Mouse (Mus musculus): Measurements from ENCODE around the gene Ptrh2.
"Not testable (repeated sequence)": the region's sequence is repeated elsewhere in the genome, so short reads cannot be mapped to it uniquely, and the experiment has no call there.

The Ptrh2 gene

GRCm38 (mm10) chr11:86734241-86734939 is 50.6 kb downstream of the Ptrh2 start:
- DNase-seq = no peak

- DNase-seq = no peak
These were observed 51.2 kb downstream of the Ptrh2 start for GRCm38 (mm10) chr11:86734993-86735392.

GRCm38 (mm10) chr11:86737301-86738000 is 53.7 kb downstream of the Ptrh2 start:
- DNase-seq = peak; percentile 37

- not testable (repeated sequence) for DNase-seq
These were observed 54.5 kb downstream of the Ptrh2 start for GRCm38 (mm10) chr11:86738308-86738707.

GRCm38 (mm10) chr11:86738956-86739355 is 55.2 kb downstream of the Ptrh2 start:
- no peak for DNase-seq

GRCm38 (mm10) chr11:86739470-86739869 is 55.7 kb downstream of the Ptrh2 start:
- DNase-seq = no peak

GRCm38 (mm10) chr11:86741505-86741904 is 57.7 kb downstream of the Ptrh2 start:
- DNase-seq = no peak
